ENCODE assay signal across 15 mouse cellular contexts in genomic region chr9:66087062-66087461, GRCm38 (mm10).
"Had no signal": no experiment of that assay in that cellular context is flagged by ENCODE, and none has a peak within 500 bp of the region (broad histone marks: within the 10 kb centered on the region; RNA-seq: fewer than 3 reads in every experiment).

No protein-coding gene starts in this region.

- H3K4me1 ChIP-seq: neural tube, embryonic 15.5 days had no signal

- DNase-seq: retina, postnatal 1 day; right cerebral cortex, adult 18-20 months; right cerebral cortex, postnatal 14 days; right cerebral cortex, postnatal 25 days; right cerebral cortex, postnatal 4 days; spleen, adult 18-20 months; thymus, adult 18-20 months; thymus, adult 2 months; thymus, postnatal 14 days; thymus, postnatal 25 days; thymus, postnatal 36 days; thymus, postnatal 4 days had no signal

- H3K9me3 ChIP-seq: neural tube, embryonic 15.5 days; stomach, embryonic 15.5 days had no signal

- H3K9ac ChIP-seq: neural tube, embryonic 15.5 days; stomach, embryonic 15.5 days had no signal

- H3K27ac ChIP-seq: neural tube, embryonic 15.5 days; stomach, embryonic 15.5 days; stomach, postnatal 0 days had no signal

- H3K4me2 ChIP-seq: neural tube, embryonic 15.5 days; stomach, embryonic 15.5 days had no signal

- H3K4me3 ChIP-seq: neural tube, embryonic 15.5 days; stomach, embryonic 15.5 days had no signal

- H3K27me3 ChIP-seq: neural tube, embryonic 15.5 days; stomach, embryonic 15.5 days had no signal
